In genomic region chr1:78324044-78324443, GRCm38 (mm10) we compare ENCODE assay signal across 34 mouse cellular contexts. TPM values are rescaled to one million over a fixed set of nuclear protein-coding genes. Genes with fewer than 3 reads are reported as not detected.
"Had no signal": no experiment of that assay in that cellular context is flagged by ENCODE, and none has a peak within 500 bp of the region (broad histone marks: within the 10 kb centered on the region; RNA-seq: fewer than 3 reads in every experiment).

No protein-coding gene starts in this region.

- ATAC-seq: hindbrain, embryonic 16.5 days; hindbrain, postnatal 0 days; inflammation-experienced regulatory T-cells, adult 6 months; intestine, embryonic 15.5 days; intestine, embryonic 16.5 days; intestine, postnatal 0 days had no signal

- H3K4me1 ChIP-seq: heart, embryonic 12.5 days; hindbrain, embryonic 12.5 days; hindbrain, embryonic 13.5 days; hindbrain, embryonic 15.5 days; intestine, embryonic 15.5 days had no signal

- DNase-seq: heart, postnatal 10 days; heart, postnatal 14 days; heart, postnatal 36 days; heart, postnatal 4 days; kidney, adult 11 months; kidney, adult 18-20 months; kidney, adult 2 months; kidney, adult 8-10 months; kidney, adult 9 months; kidney, postnatal 10 days; kidney, postnatal 14 days; kidney, postnatal 36 days; kidney, postnatal 4 days; layer of hippocampus, adult 9-11 months; layer of hippocampus, postnatal 36 days had no signal

- H3K4me3 ChIP-seq: heart, embryonic 12.5 days; heart, embryonic 13.5 days; heart, embryonic 15.5 days; hindbrain, embryonic 10.5 days; hindbrain, embryonic 12.5 days; hindbrain, embryonic 13.5 days; hindbrain, embryonic 15.5 days; intestine, embryonic 15.5 days; kidney, embryonic 15.5 days; layer of hippocampus, adult 2 months; left cerebral cortex, adult 2 months had no signal

- H3K9ac ChIP-seq: heart, embryonic 12.5 days; heart, embryonic 13.5 days; heart, embryonic 15.5 days; hindbrain, embryonic 12.5 days; hindbrain, embryonic 13.5 days; hindbrain, embryonic 14.5 days; hindbrain, embryonic 15.5 days; intestine, embryonic 15.5 days; kidney, embryonic 15.5 days had no signal

- H3K36me3 ChIP-seq: heart, embryonic 12.5 days; heart, embryonic 13.5 days; heart, embryonic 15.5 days; hindbrain, embryonic 10.5 days; hindbrain, embryonic 12.5 days; hindbrain, embryonic 13.5 days; hindbrain, embryonic 15.5 days; intestine, embryonic 15.5 days; kidney, embryonic 15.5 days had no signal

- H3K27ac ChIP-seq: heart, embryonic 13.5 days; heart, embryonic 15.5 days; hindbrain, embryonic 10.5 days; hindbrain, embryonic 12.5 days; hindbrain, embryonic 13.5 days; hindbrain, embryonic 14.5 days; hindbrain, embryonic 15.5 days; hindbrain, postnatal 0 days; intestine, embryonic 15.5 days; kidney, embryonic 15.5 days; kidney, postnatal 0 days; layer of hippocampus, adult 2 months; left cerebral cortex, adult 2 months had no signal

- H3K4me2 ChIP-seq: heart, embryonic 12.5 days; heart, embryonic 13.5 days; heart, embryonic 15.5 days; hindbrain, embryonic 12.5 days; hindbrain, embryonic 13.5 days; hindbrain, embryonic 14.5 days; hindbrain, embryonic 15.5 days; intestine, embryonic 15.5 days; kidney, embryonic 15.5 days had no signal

- H3K27me3 ChIP-seq: heart, embryonic 15.5 days; hindbrain, embryonic 12.5 days; hindbrain, embryonic 13.5 days; hindbrain, embryonic 15.5 days; intestine, embryonic 15.5 days; kidney, embryonic 15.5 days had no signal

- H3K9me3 ChIP-seq: heart, embryonic 12.5 days; heart, embryonic 13.5 days; heart, embryonic 15.5 days; hindbrain, embryonic 10.5 days; hindbrain, embryonic 12.5 days; hindbrain, embryonic 13.5 days; hindbrain, embryonic 15.5 days; intestine, embryonic 15.5 days; kidney, embryonic 15.5 days had no signal

RNA-seq across cellular contexts. Expression of gene Sgpp2, which starts 13.9 kb away (rescaled TPM):
- total RNA-seq: heart, postnatal 10 days; heart, postnatal 25 days had no signal
